Mouse (Mus musculus): ENCODE measurements around the gene Ccdc59. TPM values are rescaled to one million over a fixed set of nuclear protein-coding genes. Genes with fewer than 3 reads are reported as not detected.

The Ccdc59 gene
- total RNA-seq (2021) = 10 to 100 TPM; 20.0 to 22.2 TPM
- long read RNA-seq, experiment 1, full-length matches to known transcripts = 29 of 30 reads
- long read RNA-seq, experiment 1, partial matches to known transcripts = 0 of 30 reads
- long read RNA-seq, experiment 1, other reads (novel, unspliced or antisense) = 1 of 30 reads
- long read RNA-seq, experiment 2, full-length matches to known transcripts = 14 of 14 reads
- long read RNA-seq, experiment 2, partial matches to known transcripts = 0 of 14 reads
- long read RNA-seq, experiment 2, other reads (novel, unspliced or antisense) = 0 of 14 reads

- DNase-seq = peak; percentile 97 to 98
Measured at GRCm38 (mm10) chr10:105840928-105841888, at the start of gene Ccdc59, which contains the start of gene Mettl25. Gene Ccdc59, plus strand, starts transcription at chr10:105841067. Gene Mettl25, minus strand, starts transcription at chr10:105841380.

GRCm38 (mm10) chr10:105793776-105794552 lies 46.9 kb upstream of the Ccdc59 start:
- no peak for DNase-seq

- DNase-seq = no peak
Measured at GRCm38 (mm10) chr10:105797250-105797924, 43.5 kb upstream of the Ccdc59 start.

GRCm38 (mm10) chr10:105801147-105801546 lies 39.7 kb upstream of the Ccdc59 start:
- DNase-seq = no peak

GRCm38 (mm10) chr10:105802132-105802531 lies 38.7 kb upstream of the Ccdc59 start:
- no peak for DNase-seq

GRCm38 (mm10) chr10:105803461-105803860 lies 37.4 kb upstream of the Ccdc59 start:
- no peak for DNase-seq

- peak in 1 of 2 experiments; percentile 3 for DNase-seq
Measured at GRCm38 (mm10) chr10:105806259-105807010, 34.4 kb upstream of the Ccdc59 start.

- DNase-seq = peak in 1 of 2 experiments; percentile 19
Measured at GRCm38 (mm10) chr10:105834627-105835228, 6.1 kb upstream of the Ccdc59 start.

- no peak for DNase-seq
Measured at GRCm38 (mm10) chr10:105842574-105842973, 1.7 kb downstream of the Ccdc59 start.

GRCm38 (mm10) chr10:105850286-105850685 lies 9.4 kb downstream of the Ccdc59 start:
- DNase-seq = no peak

- DNase-seq = no peak
Measured at GRCm38 (mm10) chr10:105851136-105851535, 10.3 kb downstream of the Ccdc59 start.

- DNase-seq = no peak
Measured at GRCm38 (mm10) chr10:105867312-105867711, 26.4 kb downstream of the Ccdc59 start.

Other genes with a start within 250 kb of the Ccdc59 start
- gene Mettl25, start 313 bp downstream of the Ccdc59 start, total RNA-seq (2021) = 1 to 10 TPM; 6.5 to 8.6 TPM